ENCODE assay signal across 8 mouse cellular contexts in genomic region chr9:7176618-7177610, GRCm38 (mm10). TPM values are rescaled to one million over a fixed set of nuclear protein-coding genes. Genes with fewer than 3 reads are reported as not detected.
DNase-seq lines count a peak whose midpoint lies in the region; ATAC-seq and TF ChIP-seq lines count a peak whose summit lies in the region.

No protein-coding gene starts in this region.

- peak overlapping the region; percentile 82 for H3K27ac ChIP-seq in embryonic facial prominence, embryonic 10.5 days (replicated peaks)
- H3K27ac ChIP-seq in intestine, postnatal 0 days (ENCODE audit: low read depth, low read length): no peak overlapping the region
- peak overlapping the region; percentile 84 for H3K27ac ChIP-seq in midbrain, embryonic 10.5 days (replicated peaks)

- peak overlapping the region; percentile 73 for H3K4me3 ChIP-seq in embryonic facial prominence, embryonic 10.5 days
- peak overlapping the region; percentile 47 for H3K4me3 ChIP-seq in intestine, postnatal 0 days (ENCODE audit: low read depth, low read length)
- peak overlapping the region; percentile 75 for H3K4me3 ChIP-seq in midbrain, embryonic 10.5 days

- 10% methylated on average over 41 of the region's 41 CpGs for WGBS in embryonic facial prominence, embryonic 10.5 days
- 11% methylated on average over 41 of the region's 41 CpGs for WGBS in intestine, postnatal 0 days
- WGBS in midbrain, embryonic 10.5 days: 9% methylated on average over 41 of the region's 41 CpGs

- no peak for TF ChIP-seq CTCF in intestine, postnatal 0 days (IDR thresholded peaks at IDR 0.05; ENCODE audit: low read depth)

- H3K36me3 ChIP-seq in embryonic facial prominence, embryonic 10.5 days (replicated peaks): peaks cover 37% of the 10 kb centered on the region
- H3K36me3 ChIP-seq in intestine, postnatal 0 days (ENCODE audit: control insufficient read depth, insufficient read depth): 0 out of 2 replicates have a peak, but pooled peaks cover 2% of the 10 kb centered on the region
- H3K36me3 ChIP-seq in midbrain, embryonic 10.5 days: peaks cover 32% of the 10 kb centered on the region

- peaks cover 13% of the 10 kb centered on the region for H3K4me1 ChIP-seq in embryonic facial prominence, embryonic 10.5 days
- peaks cover 3% of the 10 kb centered on the region; the same call in 1 of the 2 replicates for H3K4me1 ChIP-seq in intestine, postnatal 0 days (replicated peaks; ENCODE audit: control insufficient read depth, insufficient read depth, low read length)
- H3K4me1 ChIP-seq in midbrain, embryonic 10.5 days: peaks cover 17% of the 10 kb centered on the region

- DNase-seq in adrenal gland, postnatal 10 days: peak; percentile 89
- DNase-seq in embryonic facial prominence, embryonic 10.5 days (ENCODE audit: low spot score): peak; percentile 92
- DNase-seq in left cerebral cortex, postnatal 36 days (ENCODE audit: low spot score in 2 of 2): peak; percentile 93
- DNase-seq in midbrain, embryonic 10.5 days (ENCODE audit: low spot score): peak; percentile 92
- peak; percentile 85 for DNase-seq in right cerebral cortex, postnatal 4 days
- DNase-seq in yolk sac, embryonic 10.5 days (ENCODE audit: low spot score): peak; percentile 82

- H3K27me3 ChIP-seq in embryonic facial prominence, embryonic 10.5 days (replicated peaks; ENCODE audit: low read depth, poor library complexity, severe bottlenecking): no peaks in the 10 kb centered on the region
- H3K27me3 ChIP-seq in intestine, postnatal 0 days (replicated peaks; ENCODE audit: control insufficient read depth, insufficient read depth, low read length): no peaks in the 10 kb centered on the region
- H3K27me3 ChIP-seq in midbrain, embryonic 10.5 days (ENCODE audit: low read depth, poor library complexity, severe bottlenecking): no peaks in the 10 kb centered on the region

- intact Hi-C loops in left cerebral cortex, postnatal 36 days (cut with DNase I): no loop called here

- H3K9ac ChIP-seq in intestine, postnatal 0 days (ENCODE audit: low read depth, low read length): 0 out of 2 replicates have a peak overlapping the region, but pooled peaks have one; percentile 40

- peak overlapping the region; percentile 84 for H3K4me2 ChIP-seq in intestine, postnatal 0 days (replicated peaks; ENCODE audit: low read depth)

- ATAC-seq in granulocyte monocyte progenitor cell, adult 5-6 weeks (replicated peaks; ENCODE audit: poor library complexity, severe bottlenecking): peak; percentile 98
- peak; percentile 98 for ATAC-seq in intestine, postnatal 0 days

- H3K9me3 ChIP-seq in embryonic facial prominence, embryonic 10.5 days: no peaks in the 10 kb centered on the region
- no peaks in the 10 kb centered on the region for H3K9me3 ChIP-seq in intestine, postnatal 0 days (ENCODE audit: control insufficient read depth)
- no peaks in the 10 kb centered on the region for H3K9me3 ChIP-seq in midbrain, embryonic 10.5 days (replicated peaks)

RNA-seq across cellular contexts. Expression of gene Dync2h1, which starts 7.3 kb away (rescaled TPM):
- total RNA-seq in adrenal gland, postnatal 10 days (2021): 10 to 100 TPM in 1 of 2 experiments, 1 to 10 TPM in 1; 8.7 to 13.4 TPM
- polyA plus RNA-seq in embryonic facial prominence, embryonic 10.5 days (2016; fragmentation: Nextera tagmentation; extraction: Ambion mirVana): 22.6 and 23.2 TPM in 2 replicates
- total RNA-seq in granulocyte monocyte progenitor cell, adult 5-6 weeks (2014; fragmentation: Nextera tagmentation): 3.2 and 7.5 TPM in 2 replicates
- 4.7 and 4.9 TPM in 2 replicates for total RNA-seq in granulocyte monocyte progenitor cell, adult 5-6 weeks (2017)
- polyA plus RNA-seq in intestine, postnatal 0 days (2015; fragmentation: Nextera tagmentation; extraction: Ambion mirVana): 3.1 and 4.3 TPM in 2 replicates
- total RNA-seq in left cerebral cortex, postnatal 36 days (2021): 10 to 100 TPM; 25.2 to 32.8 TPM
- 24.3 and 24.9 TPM in 2 replicates for polyA plus RNA-seq in midbrain, embryonic 10.5 days (2016; fragmentation: Nextera tagmentation; extraction: Ambion mirVana)

RNA-seq across cellular contexts. Expression of gene Dcun1d5, which starts 7.4 kb away (rescaled TPM):
- total RNA-seq in adrenal gland, postnatal 10 days (2021): 10 to 100 TPM; 81.1 to 89.9 TPM
- polyA plus RNA-seq in embryonic facial prominence, embryonic 10.5 days (2016; fragmentation: Nextera tagmentation; extraction: Ambion mirVana): 125 and 127 TPM in 2 replicates
- 61.2 and 95.5 TPM in 2 replicates for total RNA-seq in granulocyte monocyte progenitor cell, adult 5-6 weeks (2014; fragmentation: Nextera tagmentation)
- 90.2 and 101 TPM in 2 replicates for total RNA-seq in granulocyte monocyte progenitor cell, adult 5-6 weeks (2017)
- polyA plus RNA-seq in intestine, postnatal 0 days (2015; fragmentation: Nextera tagmentation; extraction: Ambion mirVana): 73.5 and 78.9 TPM in 2 replicates
- 10 to 100 TPM; 70.1 to 79.9 TPM for total RNA-seq in left cerebral cortex, postnatal 36 days (2021)
- 103 and 114 TPM in 2 replicates for polyA plus RNA-seq in midbrain, embryonic 10.5 days (2016; fragmentation: Nextera tagmentation; extraction: Ambion mirVana)
